Comparison of ENCODE assay signal across 12 mouse cellular contexts in the genomic region with DNA sequence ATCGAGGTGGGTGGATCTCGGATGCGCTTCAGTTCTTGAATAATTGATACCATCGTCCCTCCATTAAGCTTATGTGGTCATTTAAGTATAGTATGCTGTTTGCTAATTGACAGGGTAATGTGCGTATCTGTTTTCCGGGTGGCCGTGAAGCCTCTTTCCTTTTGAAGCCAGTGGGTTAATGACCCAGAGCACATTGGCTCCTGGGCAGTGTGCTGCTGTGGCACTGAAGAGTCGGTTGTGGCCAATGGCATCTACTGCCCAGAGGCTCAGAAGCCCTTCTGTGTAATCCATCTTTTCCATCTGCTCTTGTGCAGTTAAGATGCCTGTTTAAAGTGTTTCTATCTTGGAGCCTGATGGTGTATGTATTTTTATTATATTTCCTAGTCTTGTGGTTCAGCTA.
"Had no signal": no experiment of that assay in that cellular context is flagged by ENCODE, and none has a peak within 500 bp of the region (broad histone marks: within the 10 kb centered on the region; RNA-seq: fewer than 3 reads in every experiment).

No protein-coding gene starts in this region.

- H3K36me3 ChIP-seq: limb, embryonic 12.5 days; lung, embryonic 15.5 days; midbrain, embryonic 12.5 days had no signal

- DNase-seq: kidney, adult 9 months; kidney, postnatal 4 days; right cerebral cortex, postnatal 14 days; thymus, adult 2 months; thymus, postnatal 25 days had no signal

- H3K4me3 ChIP-seq: limb, embryonic 12.5 days; lung, embryonic 15.5 days; midbrain, embryonic 12.5 days had no signal

- H3K4me1 ChIP-seq: midbrain, embryonic 12.5 days had no signal

- ATAC-seq: inflammation-experienced regulatory T-cells, adult 6 months; intestine, postnatal 0 days; midbrain, embryonic 16.5 days had no signal

- H3K9me3 ChIP-seq: limb, embryonic 12.5 days; lung, embryonic 15.5 days; midbrain, embryonic 12.5 days had no signal

- H3K27me3 ChIP-seq: limb, embryonic 12.5 days; lung, embryonic 15.5 days; midbrain, embryonic 12.5 days had no signal

- H3K9ac ChIP-seq: lung, embryonic 15.5 days; midbrain, embryonic 12.5 days had no signal

- H3K4me2 ChIP-seq: limb, embryonic 12.5 days; liver, embryonic 11.5 days; lung, embryonic 15.5 days; midbrain, embryonic 12.5 days had no signal

- H3K27ac ChIP-seq: limb, embryonic 12.5 days; lung, embryonic 15.5 days; midbrain, embryonic 12.5 days had no signal
